Mouse (Mus musculus): ENCODE measurements around the gene Btnl1. TPM values are rescaled to one million over a fixed set of nuclear protein-coding genes. Genes with fewer than 3 reads are reported as not detected.

Btnl1 gene
- not detected for polyA plus RNA-seq (2017; shearing (Covaris generic))

GRCm38 (mm10) chr17:34376847-34377246, at the start of gene Btnl1:
Gene Btnl1, plus strand, starts transcription at chr17:34377132.

GRCm38 (mm10) chr17:34354539-34354938, 22.4 kb upstream of the Btnl1 start, which contains the start of gene Btnl2:
Gene Btnl2, plus strand, starts transcription at chr17:34354822.

GRCm38 (mm10) chr17:34398711-34399393, 21.9 kb downstream of the Btnl1 start, which contains the start of gene BC051142:
Gene BC051142, plus strand, starts transcription at chr17:34398820.

Other genes with a start within 250 kb of the Btnl1 start
- gene H2-DMb2, start 233.8 kb upstream of the Btnl1 start, polyA plus RNA-seq (2017; shearing (Covaris generic)), result 10 to 100 TPM; 11.6 to 22.4 TPM
- 10 to 100 TPM in 1 of 2 experiments, 1 to 10 TPM in 1; 2.8 to 12.1 TPM for gene H2-DMb1, start 224.1 kb upstream of the Btnl1 start, polyA plus RNA-seq (2017; shearing (Covaris generic))
- 100 to 1,000 TPM; 379 to 418 TPM for gene Tap1, start 189.6 kb upstream of the Btnl1 start, polyA plus RNA-seq (2017; shearing (Covaris generic))
- 100 to 1,000 TPM; 443 to 527 TPM for gene Psmb9, start 189.4 kb upstream of the Btnl1 start, polyA plus RNA-seq (2017; shearing (Covaris generic))
- gene Psmb8, start 179.4 kb upstream of the Btnl1 start, polyA plus RNA-seq (2017; shearing (Covaris generic)), result 1,000 to 10,000 TPM; 1,068 to 1,232 TPM
- gene Tap2, start 173.6 kb upstream of the Btnl1 start, polyA plus RNA-seq (2017; shearing (Covaris generic)), result 100 to 1,000 TPM; 330 to 339 TPM
- gene H2-Ob, start 138.2 kb upstream of the Btnl1 start, polyA plus RNA-seq (2017; shearing (Covaris generic)), result 10 to 100 TPM; 69.7 to 70.8 TPM
- gene H2-Ab1, start 119.4 kb upstream of the Btnl1 start, polyA plus RNA-seq (2017; shearing (Covaris generic)), result 100 to 1,000 TPM in 1 of 2 experiments, 10 to 100 TPM in 1; 49.6 to 150 TPM
- gene H2-Aa, start 89.3 kb upstream of the Btnl1 start, polyA plus RNA-seq (2017; shearing (Covaris generic)), result 10 to 100 TPM; 40.3 to 86.4 TPM
- gene H2-Eb1, start 71.3 kb upstream of the Btnl1 start, polyA plus RNA-seq (2017; shearing (Covaris generic)), result 10 to 100 TPM; 26.8 to 67.1 TPM
- gene H2-Eb2, start 51.5 kb upstream of the Btnl1 start, polyA plus RNA-seq (2017; shearing (Covaris generic)), result 1 to 10 TPM in 1 of 2 experiments, under 1 TPM in 1; 0.42 to 1.3 TPM
- under 1 TPM; 0.43 to 0.46 TPM for gene Btnl2, start 22.3 kb upstream of the Btnl1 start, polyA plus RNA-seq (2017; shearing (Covaris generic))
- gene BC051142, start 21.7 kb downstream of the Btnl1 start, polyA plus RNA-seq (2017; shearing (Covaris generic)), result 1 to 10 TPM in 1 of 2 experiments, under 1 TPM in 1; 0.71 to 1.6 TPM
- gene Btnl4, start 100.2 kb downstream of the Btnl1 start, polyA plus RNA-seq (2017; shearing (Covaris generic)), result under 1 TPM in 1 of 2 experiments, not detected in 1; 0.99 TPM
- gene Btnl6, start 140.2 kb downstream of the Btnl1 start, polyA plus RNA-seq (2017; shearing (Covaris generic)), result under 1 TPM in 1 of 2 experiments, not detected in 1; 0.22 TPM
- 1 to 10 TPM in 1 of 2 experiments, under 1 TPM in 1; 0.71 to 1.5 TPM for gene Notch4, start 187.1 kb downstream of the Btnl1 start, polyA plus RNA-seq (2017; shearing (Covaris generic))
- gene Gpsm3, start 212.7 kb downstream of the Btnl1 start, polyA plus RNA-seq (2017; shearing (Covaris generic)), result 100 to 1,000 TPM; 242 to 367 TPM
- gene Pbx2, start 214.1 kb downstream of the Btnl1 start, polyA plus RNA-seq (2017; shearing (Covaris generic)), result 10 to 100 TPM; 15.0 to 18.2 TPM
- 1 to 10 TPM; 1.3 to 3.4 TPM for gene Ager, start 220.7 kb downstream of the Btnl1 start, polyA plus RNA-seq (2017; shearing (Covaris generic))
- gene Rnf5, start 226.6 kb downstream of the Btnl1 start, polyA plus RNA-seq (2017; shearing (Covaris generic)), result 100 to 1,000 TPM in 1 of 2 experiments, 10 to 100 TPM in 1; 91.5 to 117 TPM
- 10 to 100 TPM; 21.3 to 25.3 TPM for gene Agpat1, start 227.1 kb downstream of the Btnl1 start, polyA plus RNA-seq (2017; shearing (Covaris generic))
- gene Egfl8, start 238.8 kb downstream of the Btnl1 start, polyA plus RNA-seq (2017; shearing (Covaris generic)), result 1 to 10 TPM in 1 of 2 experiments, under 1 TPM in 1; 0.44 to 3.0 TPM